Mouse (Mus musculus): ENCODE data around the gene Phb2.

GRCm38 (mm10) chr6:124719354-124719978 lies 7.3 kb downstream of the Phb2 start:
- TF ChIP-seq USF1 (IDR thresholded peaks at IDR 0.05; ENCODE audit: low read depth, low read length) (no peak), KAT2A (conservative IDR thresholded peaks at IDR 0.05; ENCODE audit: low read depth, low read length) (no peak), POLR2AphosphoS2 (IDR thresholded peaks at IDR 0.05; ENCODE audit: low read length) (no peak), EP300 (IDR thresholded peaks at IDR 0.05; ENCODE audit: low read depth in 1 of 2, low read length in 2 of 2) (peak; percentile 21 to 77; a peak in 3 of 4 replicates), CHD2 (IDR thresholded peaks at IDR 0.05; ENCODE audit: low read length) (no peak)
